In genomic region chr11:69272122-69272740, GRCm38 (mm10) we compare ENCODE assay signal across 8 mouse cellular contexts. TPM values are rescaled to one million over a fixed set of nuclear protein-coding genes. Genes with fewer than 3 reads are reported as not detected.
DNase-seq lines count a peak whose midpoint lies in the region; ATAC-seq and TF ChIP-seq lines count a peak whose summit lies in the region.

No protein-coding gene starts in this region.

- 41% methylated on average over 16 of the region's 16 CpGs for WGBS in kidney, adult 2 months
- WGBS in kidney, embryonic 16.5 days: 41% methylated on average over 16 of the region's 16 CpGs
- WGBS in kidney, postnatal 0 days: 40% methylated on average over 16 of the region's 16 CpGs
- 29% methylated on average over 16 of the region's 16 CpGs for WGBS in liver, embryonic 13.5 days (ENCODE audit: insufficient replicate concordance)

- no peak for ATAC-seq in kidney, embryonic 16.5 days (ENCODE audit: low FRiP score, low TSS enrichment)
- ATAC-seq in erythroblast, adult 5-6 weeks (replicated peaks; ENCODE audit: low FRiP score, poor library complexity, severe bottlenecking): peak; percentile 58
- ATAC-seq in kidney, postnatal 0 days (replicated peaks; ENCODE audit: low FRiP score, low read depth): no peak
- ATAC-seq in liver, embryonic 13.5 days (ENCODE audit: low read depth): no peak

- H3K9ac ChIP-seq in kidney, embryonic 16.5 days (replicated peaks; ENCODE audit: low read length): no peak overlapping the region
- H3K9ac ChIP-seq in kidney, postnatal 0 days (ENCODE audit: low read depth, low read length): no peak overlapping the region
- no peak overlapping the region for H3K9ac ChIP-seq in liver, embryonic 13.5 days

- H3K27me3 ChIP-seq in kidney, adult 2 months (replicated peaks; ENCODE audit: control insufficient read depth, insufficient read depth, low read length): no peaks in the 10 kb centered on the region
- peaks cover 7% of the 10 kb centered on the region; the same call in 1 of the 2 replicates for H3K27me3 ChIP-seq in kidney, embryonic 16.5 days (ENCODE audit: insufficient read depth, low read length)
- H3K27me3 ChIP-seq in kidney, postnatal 0 days (ENCODE audit: insufficient read depth, low read length): no peaks in the 10 kb centered on the region
- peaks cover 36% of the 10 kb centered on the region for H3K27me3 ChIP-seq in liver, embryonic 13.5 days

- H3K4me3 ChIP-seq in kidney, adult 2 months (ENCODE audit: insufficient read depth, low read depth, low read length): no peak overlapping the region
- H3K4me3 ChIP-seq in kidney, embryonic 16.5 days (ENCODE audit: low read length): no peak overlapping the region
- no peak overlapping the region for H3K4me3 ChIP-seq in kidney, postnatal 0 days (replicated peaks; ENCODE audit: low read depth, low read length)
- no peak overlapping the region for H3K4me3 ChIP-seq in liver, embryonic 13.5 days (replicated peaks)

- no peak for TF ChIP-seq POLR2A in kidney, adult 2 months (IDR thresholded peaks at IDR 0.05; ENCODE audit: low read depth, low read length)

- no peaks in the 10 kb centered on the region for H3K4me1 ChIP-seq in kidney, adult 2 months (ENCODE audit: control insufficient read depth, insufficient read depth, low read length)
- no peaks in the 10 kb centered on the region; the same call in 1 of the 2 replicates for H3K4me1 ChIP-seq in kidney, embryonic 16.5 days (ENCODE audit: insufficient read depth, low read length)
- H3K4me1 ChIP-seq in kidney, postnatal 0 days (replicated peaks; ENCODE audit: insufficient read depth, low read length): no peaks in the 10 kb centered on the region
- no peaks in the 10 kb centered on the region for H3K4me1 ChIP-seq in liver, embryonic 13.5 days (replicated peaks)

- H3K4me2 ChIP-seq in kidney, embryonic 16.5 days (replicated peaks; ENCODE audit: low read depth, low read length): no peak overlapping the region
- H3K4me2 ChIP-seq in kidney, postnatal 0 days (ENCODE audit: low read length): no peak overlapping the region
- no peak overlapping the region for H3K4me2 ChIP-seq in liver, embryonic 13.5 days

- TF ChIP-seq CTCF in kidney, adult 2 months (conservative IDR thresholded peaks at IDR 0.05; ENCODE audit: insufficient read depth, insufficient read length, low read depth, low read length): peak; percentile 51
- TF ChIP-seq CTCF in kidney, postnatal 0 days (IDR thresholded peaks at IDR 0.05; ENCODE audit: low read depth): peak; percentile 91

- no peaks in the 10 kb centered on the region for H3K36me3 ChIP-seq in kidney, adult 2 months (ENCODE audit: control insufficient read depth, insufficient read depth, low read length)
- H3K36me3 ChIP-seq in kidney, embryonic 16.5 days (ENCODE audit: insufficient read depth, low read length): no peaks in the 10 kb centered on the region
- H3K36me3 ChIP-seq in kidney, postnatal 0 days (ENCODE audit: insufficient read depth, low read length): no peaks in the 10 kb centered on the region
- H3K36me3 ChIP-seq in liver, embryonic 13.5 days: no peaks in the 10 kb centered on the region

- no peak overlapping the region for H3K27ac ChIP-seq in kidney, adult 2 months (ENCODE audit: insufficient read depth, low read depth, low read length)
- no peak overlapping the region for H3K27ac ChIP-seq in kidney, embryonic 16.5 days (ENCODE audit: low read length)
- H3K27ac ChIP-seq in kidney, postnatal 0 days: no peak overlapping the region
- no peak overlapping the region for H3K27ac ChIP-seq in liver, embryonic 13.5 days

- peak; percentile 80 for DNase-seq in kidney, adult 2 months
- DNase-seq in adrenal gland, postnatal 4 days (ENCODE audit: low spot score in 2 of 2): peak; percentile 58 to 67
- DNase-seq in kidney, postnatal 0 days (ENCODE audit: low spot score): peak; percentile 90
- DNase-seq in liver, embryonic 13.5 days: peak; percentile 56
- peak; percentile 79 for DNase-seq in right cerebral cortex, adult 18-20 months
- peak; percentile 58 for DNase-seq in urinary bladder, adult 2 months (ENCODE audit: low spot score)

- no peaks in the 10 kb centered on the region for H3K9me3 ChIP-seq in kidney, embryonic 16.5 days (ENCODE audit: low read length)
- no peaks in the 10 kb centered on the region for H3K9me3 ChIP-seq in kidney, postnatal 0 days (replicated peaks; ENCODE audit: low read length)
- H3K9me3 ChIP-seq in liver, embryonic 13.5 days (replicated peaks): no peaks in the 10 kb centered on the region

RNA-seq across cellular contexts. Expression of gene Gucy2e, which starts 35.4 kb away (rescaled TPM):
- 0.02 TPM in 1 of 2 replicates, not detected in the other for polyA plus RNA-seq in kidney, adult 2 months (2012; rRNA removed)
- 0.17 and 0.27 TPM in 2 replicates for polyA plus RNA-seq in kidney, embryonic 16.5 days (2015; fragmentation: Nextera tagmentation; extraction: Ambion mirVana)
- total RNA-seq in adrenal gland, postnatal 4 days (2021): not detected
- total RNA-seq in erythroblast, adult 5-6 weeks (2015; ENCODE audit: low replicate concordance): not detected in 2 replicates
- total RNA-seq in erythroblast, adult 5-6 weeks (2017; ENCODE audit: low replicate concordance): under 0.01 TPM in 1 of 2 replicates, not detected in the other
- polyA plus RNA-seq in kidney, postnatal 0 days (2015; fragmentation: Nextera tagmentation; extraction: Ambion mirVana): 0.13 and 0.24 TPM in 2 replicates
- not detected in 2 replicates for polyA plus RNA-seq in liver, embryonic 13.5 days (2015; fragmentation: Nextera tagmentation; extraction: Ambion mirVana)
- polyA plus RNA-seq in urinary bladder, adult 2 months (2012; rRNA removed): 0.01 and 0.03 TPM in 2 replicates

RNA-seq across cellular contexts. Expression of gene Cntrob, which starts 51.3 kb away (rescaled TPM):
- polyA plus RNA-seq in kidney, adult 2 months (2012; rRNA removed): 4.6 and 5.7 TPM in 2 replicates
- 22.4 and 23.2 TPM in 2 replicates for polyA plus RNA-seq in kidney, embryonic 16.5 days (2015; fragmentation: Nextera tagmentation; extraction: Ambion mirVana)
- total RNA-seq in adrenal gland, postnatal 4 days (2021): 10 to 100 TPM; 17.4 to 17.8 TPM
- 2.9 and 7.3 TPM in 2 replicates for total RNA-seq in erythroblast, adult 5-6 weeks (2015; ENCODE audit: low replicate concordance)
- total RNA-seq in erythroblast, adult 5-6 weeks (2017; ENCODE audit: low replicate concordance): 16.9 and 24.4 TPM in 2 replicates
- 12.6 and 14.5 TPM in 2 replicates for polyA plus RNA-seq in kidney, postnatal 0 days (2015; fragmentation: Nextera tagmentation; extraction: Ambion mirVana)
- polyA plus RNA-seq in liver, embryonic 13.5 days (2015; fragmentation: Nextera tagmentation; extraction: Ambion mirVana): 9.8 and 10.1 TPM in 2 replicates
- polyA plus RNA-seq in urinary bladder, adult 2 months (2012; rRNA removed): 9.2 and 10.8 TPM in 2 replicates

RNA-seq across cellular contexts. Expression of gene Trappc1, which starts 51.5 kb away (rescaled TPM):
- polyA plus RNA-seq in kidney, adult 2 months (2012; rRNA removed): 57.9 and 72.3 TPM in 2 replicates
- 166 and 172 TPM in 2 replicates for polyA plus RNA-seq in kidney, embryonic 16.5 days (2015; fragmentation: Nextera tagmentation; extraction: Ambion mirVana)
- total RNA-seq in adrenal gland, postnatal 4 days (2021): 10 to 100 TPM; 80.3 to 82.5 TPM
- total RNA-seq in erythroblast, adult 5-6 weeks (2015; ENCODE audit: low replicate concordance): 33.2 and 43.7 TPM in 2 replicates
- total RNA-seq in erythroblast, adult 5-6 weeks (2017; ENCODE audit: low replicate concordance): 12.7 and 24.8 TPM in 2 replicates
- polyA plus RNA-seq in kidney, postnatal 0 days (2015; fragmentation: Nextera tagmentation; extraction: Ambion mirVana): 171 and 173 TPM in 2 replicates
- 90.7 and 94.6 TPM in 2 replicates for polyA plus RNA-seq in liver, embryonic 13.5 days (2015; fragmentation: Nextera tagmentation; extraction: Ambion mirVana)
- polyA plus RNA-seq in urinary bladder, adult 2 months (2012; rRNA removed): 56.2 and 60.4 TPM in 2 replicates

RNA-seq across cellular contexts. Expression of gene Kcnab3, which starts 53.8 kb away (rescaled TPM):
- 1.2 and 1.3 TPM in 2 replicates for polyA plus RNA-seq in kidney, adult 2 months (2012; rRNA removed)
- polyA plus RNA-seq in kidney, embryonic 16.5 days (2015; fragmentation: Nextera tagmentation; extraction: Ambion mirVana): 3.3 and 3.8 TPM in 2 replicates
- 10 to 100 TPM in 1 of 2 experiments, 1 to 10 TPM in 1; 9.7 to 10.4 TPM for total RNA-seq in adrenal gland, postnatal 4 days (2021)
- total RNA-seq in erythroblast, adult 5-6 weeks (2015; ENCODE audit: low replicate concordance): not detected in 2 replicates
- not detected in 2 replicates for total RNA-seq in erythroblast, adult 5-6 weeks (2017; ENCODE audit: low replicate concordance)
- polyA plus RNA-seq in kidney, postnatal 0 days (2015; fragmentation: Nextera tagmentation; extraction: Ambion mirVana): 2.5 and 2.8 TPM in 2 replicates
- 0.07 and 0.19 TPM in 2 replicates for polyA plus RNA-seq in liver, embryonic 13.5 days (2015; fragmentation: Nextera tagmentation; extraction: Ambion mirVana)
- polyA plus RNA-seq in urinary bladder, adult 2 months (2012; rRNA removed): 1.6 TPM in 2 replicates
